Mouse (Mus musculus) heart, adult 2 months (tissue): ENCODE measurements at regions not wholly inside any gene's neighbourhood (a gene's known extent, or its start where the extent isn't known, plus 50 kb on each side); places are given as distances from the start of the nearest gene placed in this dataset.

Experiments
- DNase-seq, 2 experiments: peaks; one replicate each; pipeline ENCODE4 v3.0.0; 2021
- H3K27ac ChIP-seq: fragments of 200-600 bp; 2 replicates; pipeline ENCODE4 v1.8.1; 2022
- H3K27me3 ChIP-seq: fragments of 200-500 bp; 2 replicates; pipeline ENCODE4 v1.6.1; 2012; ENCODE audit warnings: mild to moderate bottlenecking, low read length, inconsistent platforms, mixed read lengths; ENCODE audit not compliant: control insufficient read depth, insufficient read depth
- H3K36me3 ChIP-seq: fragments of 200-500 bp; 2 replicates; pipeline ENCODE4 v1.6.1; 2012; ENCODE audit warnings: low read length, inconsistent platforms; ENCODE audit not compliant: control insufficient read depth, insufficient read depth
- H3K4me1 ChIP-seq: fragments of 200-500 bp; 2 replicates; pipeline ENCODE4 v1.6.1; 2011; ENCODE audit warnings: low read length; ENCODE audit not compliant: control insufficient read depth, insufficient read depth
- H3K4me3 ChIP-seq: fragments of 200-600 bp; 2 replicates; pipeline ENCODE4 v1.8.1; 2022
- H3K79me2 ChIP-seq: fragments of 200-500 bp; replicated peaks from 2 replicates; pipeline ENCODE4 v1.6.1; 2012; ENCODE audit warnings: mild to moderate bottlenecking, inconsistent platforms, low read length, moderate library complexity, mixed read lengths; ENCODE audit not compliant: control insufficient read depth, insufficient read depth
- H3K9ac ChIP-seq: fragments of 200-500 bp; 2 replicates; pipeline ENCODE4 v1.6.1; 2012; ENCODE audit warnings: low read depth, mild to moderate bottlenecking, control low read depth, inconsistent platforms, low read length, mixed read lengths
- CTCF ChIP-seq: fragments of 200-600 bp; IDR thresholded peaks from 2 replicates; pipeline ENCODE4 v1.8.1; 2022; ENCODE audit warnings: antibody characterized with exemption, mild to moderate bottlenecking, moderate library complexity
- EP300 ChIP-seq: fragments of 200-500 bp; IDR thresholded peaks from 2 replicates; pipeline ENCODE4 v1.6.1; 2011; ENCODE audit warnings: low read depth, low read length, control low read depth; ENCODE audit not compliant: insufficient read depth
- POLR2A ChIP-seq: fragments of 200-500 bp; IDR thresholded peaks from 2 replicates; pipeline ENCODE4 v1.6.1; 2011; ENCODE audit warnings: mild to moderate bottlenecking, low read depth, low read length, control low read depth; ENCODE audit not compliant: insufficient read depth
- WGBS: fragments of 180-500 bp; shearing (Covaris S2); methylation state at CpG from one replicate; pipeline ENCODE4 v1.1.7; 2018; 5-methylcytosine and 5-hydroxymethylcytosine counted together
- intact Hi-C: fragments of 180-260 bp; cut with DNase I; formaldehyde crosslinking; loops from one replicate; pipeline ENCODE4 v1.15.1; 2025

DNA sequence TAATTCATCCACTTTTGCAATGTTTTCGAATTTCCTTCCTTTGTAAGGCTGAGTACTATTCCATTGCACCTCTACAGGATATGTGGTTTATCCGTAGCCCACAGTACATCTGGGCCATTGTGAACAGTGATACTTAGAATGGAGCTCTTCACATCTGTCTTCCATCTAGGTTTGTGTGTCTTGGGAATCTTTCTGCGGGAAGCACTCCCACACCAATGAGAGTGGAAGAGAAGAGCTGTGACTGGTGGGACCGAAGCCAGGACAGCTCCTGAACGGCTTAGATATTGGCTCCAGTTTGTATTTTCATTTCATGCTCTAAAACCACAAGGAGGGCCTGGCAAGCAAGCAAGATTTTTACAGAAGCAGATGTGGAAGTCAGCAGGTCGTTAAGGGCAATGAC, 323.1 kb downstream of the 3100002H09Rik start:
- no peak overlapping the region for H3K4me3 ChIP-seq
- H3K36me3 ChIP-seq, result no peaks in the 10 kb centered on the region
- TF ChIP-seq CTCF, result no peak
- no peak for TF ChIP-seq POLR2A
- TF ChIP-seq EP300, result no peak
- H3K27ac ChIP-seq, result no peak overlapping the region
- H3K9ac ChIP-seq, result no peak overlapping the region
- DNase-seq, result no peak
- WGBS, result 65% methylated on average over 6 of the region's 6 CpGs
- no peaks in the 10 kb centered on the region for H3K27me3 ChIP-seq
- intact Hi-C loops, result no loop called here
- H3K4me1 ChIP-seq, result no peaks in the 10 kb centered on the region
- H3K79me2 ChIP-seq, result no peaks in the 10 kb centered on the region

DNA sequence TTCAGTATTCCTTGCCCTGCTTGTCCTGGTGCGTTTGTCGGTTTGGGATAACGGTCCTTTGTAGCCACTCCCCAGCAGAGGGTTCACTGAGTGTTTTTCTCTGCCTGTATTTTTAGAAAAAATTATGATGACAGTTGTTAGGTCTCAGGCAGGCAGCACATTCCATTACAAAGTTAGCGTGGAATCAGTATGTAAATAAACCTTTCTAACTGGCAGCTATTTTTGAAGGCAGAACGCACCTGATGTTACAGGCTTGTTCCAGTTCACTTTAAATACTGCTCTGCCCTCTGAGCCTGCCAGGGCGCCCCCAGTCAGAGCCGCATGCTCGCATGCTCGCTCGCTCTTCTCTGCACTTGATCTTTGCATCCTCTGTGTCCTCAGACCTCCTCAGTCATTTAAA, 331.9 kb downstream of the 3100002H09Rik start:
- Histone ChIP-seq H3K9ac (no peak overlapping the region), H3K4me3 (no peak overlapping the region), H3K36me3 (no peaks in the 10 kb centered on the region), H3K27ac (no peak overlapping the region), H3K79me2 (no peaks in the 10 kb centered on the region), H3K27me3 (peaks cover 3% of the 10 kb centered on the region; the same call in 1 of the 2 replicates), H3K4me1 (no peaks in the 10 kb centered on the region)
- 32% methylated on average over 10 of the region's 10 CpGs for WGBS
- intact Hi-C loops, result no loop called here
- TF ChIP-seq EP300 (no peak), POLR2A (no peak), CTCF (no peak)
- DNase-seq, result no peak

GRCm38 (mm10) chr4:124277456-124278181, 333.0 kb downstream of the 3100002H09Rik start:
- DNase-seq, result no peak
- Histone ChIP-seq H3K36me3 (no peaks in the 10 kb centered on the region), H3K9ac (no peak overlapping the region), H3K79me2 (no peaks in the 10 kb centered on the region), H3K4me3 (peak overlapping the region; percentile 16; the same call in 1 of the 2 replicates), H3K27me3 (peaks cover 3% of the 10 kb centered on the region; the same call in 1 of the 2 replicates), H3K4me1 (no peaks in the 10 kb centered on the region), H3K27ac (no peak overlapping the region)
- intact Hi-C loops, result no loop called here
- WGBS, result under 1% methylated on average over 43 of the region's 43 CpGs
- no peak for TF ChIP-seq EP300
- TF ChIP-seq POLR2A, result no peak
- no peak for TF ChIP-seq CTCF

DNA sequence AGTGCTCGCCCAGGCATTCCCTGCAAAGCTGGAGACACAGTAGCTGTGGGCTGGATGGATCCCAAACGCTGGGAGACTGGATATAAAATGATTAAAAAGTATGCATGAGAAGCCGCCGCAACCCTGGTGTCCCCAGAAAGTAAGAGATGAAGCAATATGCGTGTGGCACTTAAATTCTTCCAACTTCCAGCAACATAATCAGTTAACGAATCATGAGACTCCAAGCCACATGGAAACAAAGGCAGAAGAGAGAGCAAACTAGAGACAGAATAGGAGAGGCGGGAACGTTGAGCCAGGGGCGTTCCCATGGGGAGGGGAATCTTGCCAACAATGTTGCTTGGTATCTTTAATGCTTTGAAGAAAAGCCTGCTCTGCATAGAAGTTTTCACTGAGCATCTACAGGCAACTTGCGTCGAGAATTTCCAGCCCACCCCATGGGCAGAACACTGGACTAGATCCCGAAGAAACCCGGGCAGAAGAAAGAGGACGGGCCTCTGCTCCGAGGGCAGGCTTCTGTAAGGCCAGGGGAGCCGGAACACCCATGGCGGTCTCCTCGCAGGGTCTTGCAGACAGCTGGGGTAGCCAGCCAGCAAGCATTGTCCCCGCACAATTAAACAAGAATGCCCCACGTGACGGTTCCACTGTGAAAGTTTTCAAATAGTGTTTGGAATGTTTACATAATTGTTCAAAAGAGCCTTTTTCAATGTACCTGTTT, 333.7 kb downstream of the 3100002H09Rik start:
- TF ChIP-seq CTCF (no peak), EP300 (no peak), POLR2A (no peak)
- H3K36me3 ChIP-seq, result no peaks in the 10 kb centered on the region
- no peaks in the 10 kb centered on the region for H3K4me1 ChIP-seq
- intact Hi-C loops, result no loop called here
- WGBS, result 9% methylated on average over 21 of the region's 21 CpGs
- H3K9ac ChIP-seq, result no peak overlapping the region
- peak overlapping the region; percentile 16; the same call in 1 of the 2 replicates for H3K4me3 ChIP-seq
- no peaks in the 10 kb centered on the region for H3K79me2 ChIP-seq
- H3K27ac ChIP-seq, result no peak overlapping the region
- H3K27me3 ChIP-seq, result peaks cover 3% of the 10 kb centered on the region; the same call in 1 of the 2 replicates
- DNase-seq, result no peak

DNA sequence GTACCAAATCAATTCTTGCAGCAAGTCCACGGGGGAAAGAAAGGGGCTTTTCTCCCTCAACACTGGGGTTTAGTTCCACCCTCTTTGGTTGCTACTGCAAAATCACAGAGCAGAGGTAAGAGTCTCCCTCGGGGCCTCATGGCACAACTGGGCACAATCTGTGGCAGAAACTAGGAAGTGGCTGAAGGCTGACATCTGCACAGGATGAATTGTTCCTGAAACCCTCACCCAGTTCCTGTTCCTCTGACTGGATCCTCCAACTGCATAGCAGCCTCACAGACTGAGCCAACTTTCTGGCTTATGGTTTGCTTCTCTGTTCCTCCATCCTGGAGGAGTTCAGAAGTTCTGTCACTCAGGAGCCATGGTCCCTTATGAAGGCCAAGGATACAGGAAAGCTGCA, 338.6 kb downstream of the 3100002H09Rik start:
- 75% methylated on average over 2 of the region's 2 CpGs for WGBS
- Histone ChIP-seq H3K27me3 (no peaks in the 10 kb centered on the region; the same call in 1 of the 2 replicates), H3K9ac (no peak overlapping the region), H3K4me1 (no peaks in the 10 kb centered on the region), H3K4me3 (no peak overlapping the region), H3K27ac (no peak overlapping the region), H3K36me3 (no peaks in the 10 kb centered on the region), H3K79me2 (no peaks in the 10 kb centered on the region)
- intact Hi-C loops, result no loop called here
- DNase-seq, result no peak
- no peak for TF ChIP-seq EP300
- TF ChIP-seq CTCF, result no peak
- no peak for TF ChIP-seq POLR2A

DNA sequence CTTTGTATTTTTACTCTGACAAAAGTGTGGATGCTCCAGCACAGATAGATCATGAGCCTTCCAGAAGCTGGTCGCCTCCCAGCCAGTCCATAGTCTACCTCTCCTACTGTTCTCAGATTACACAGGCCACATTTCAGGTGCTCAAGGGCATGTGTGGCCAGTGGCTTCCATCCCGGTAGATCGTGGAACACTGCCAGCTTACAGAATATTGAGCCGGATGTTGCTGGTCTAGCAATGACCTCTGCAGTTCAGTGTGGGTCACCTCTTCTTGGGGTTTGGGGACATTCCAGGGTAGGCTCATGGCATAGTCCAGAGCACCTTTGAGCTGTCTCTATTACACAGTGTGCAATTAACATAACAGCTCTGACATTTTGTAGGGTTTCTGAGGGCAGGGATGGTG, 342.2 kb downstream of the 3100002H09Rik start:
- intact Hi-C loops, result no loop called here
- Histone ChIP-seq H3K79me2 (no peaks in the 10 kb centered on the region), H3K4me1 (no peaks in the 10 kb centered on the region), H3K9ac (no peak overlapping the region), H3K27ac (no peak overlapping the region), H3K4me3 (no peak overlapping the region), H3K27me3 (no peaks in the 10 kb centered on the region), H3K36me3 (no peaks in the 10 kb centered on the region)
- no peak for TF ChIP-seq CTCF
- no peak for TF ChIP-seq POLR2A
- no peak for TF ChIP-seq EP300
- no peak for DNase-seq
- 54% methylated on average over 4 of the region's 4 CpGs for WGBS
